Mouse (Mus musculus) T-helper 2 cell (primary cell): ENCODE data around the gene Sntb2.

ENCODE experiments used
- in situ Hi-C: fragments of 300-600 bp; cut with MboI, MseI; formaldehyde crosslinking; loops from one replicate; pipeline ENCODE4 v1.15.1; 2025; ENCODE audit warnings: high pct_unique_total_duplicates

Gene Sntb2

DNA sequence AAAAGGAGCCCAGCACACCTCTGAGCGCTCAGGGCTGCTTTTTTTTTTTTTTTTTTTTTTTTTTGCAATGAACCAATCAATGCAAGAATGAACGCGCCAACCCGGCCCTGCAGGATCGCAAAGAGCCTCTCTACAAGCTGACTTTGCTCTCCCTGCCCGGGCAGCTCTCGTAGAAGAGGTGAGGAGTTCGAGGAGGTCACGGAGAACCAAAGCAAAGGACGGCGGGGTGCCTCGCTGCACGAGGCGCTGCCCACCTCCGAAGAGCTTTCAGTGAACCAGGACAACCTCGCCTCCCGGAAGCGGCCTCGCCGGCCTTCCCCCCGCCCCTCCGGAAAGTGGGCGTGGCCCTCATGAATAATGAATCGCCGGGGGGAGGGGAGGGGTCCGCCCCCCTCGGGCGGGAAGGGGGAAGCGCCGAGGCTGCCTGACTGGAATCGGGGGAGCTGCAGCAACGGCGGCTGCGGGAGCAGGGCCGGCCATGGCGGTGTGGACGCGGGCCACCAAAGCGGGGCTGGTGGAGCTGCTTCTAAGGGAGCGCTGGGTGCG, at the start of gene Sntb2:
Sntb2 (plus strand) TSS at position 427 of the 546 bp plus-strand sequence.
- in situ Hi-C loops = no loop called here

DNA sequence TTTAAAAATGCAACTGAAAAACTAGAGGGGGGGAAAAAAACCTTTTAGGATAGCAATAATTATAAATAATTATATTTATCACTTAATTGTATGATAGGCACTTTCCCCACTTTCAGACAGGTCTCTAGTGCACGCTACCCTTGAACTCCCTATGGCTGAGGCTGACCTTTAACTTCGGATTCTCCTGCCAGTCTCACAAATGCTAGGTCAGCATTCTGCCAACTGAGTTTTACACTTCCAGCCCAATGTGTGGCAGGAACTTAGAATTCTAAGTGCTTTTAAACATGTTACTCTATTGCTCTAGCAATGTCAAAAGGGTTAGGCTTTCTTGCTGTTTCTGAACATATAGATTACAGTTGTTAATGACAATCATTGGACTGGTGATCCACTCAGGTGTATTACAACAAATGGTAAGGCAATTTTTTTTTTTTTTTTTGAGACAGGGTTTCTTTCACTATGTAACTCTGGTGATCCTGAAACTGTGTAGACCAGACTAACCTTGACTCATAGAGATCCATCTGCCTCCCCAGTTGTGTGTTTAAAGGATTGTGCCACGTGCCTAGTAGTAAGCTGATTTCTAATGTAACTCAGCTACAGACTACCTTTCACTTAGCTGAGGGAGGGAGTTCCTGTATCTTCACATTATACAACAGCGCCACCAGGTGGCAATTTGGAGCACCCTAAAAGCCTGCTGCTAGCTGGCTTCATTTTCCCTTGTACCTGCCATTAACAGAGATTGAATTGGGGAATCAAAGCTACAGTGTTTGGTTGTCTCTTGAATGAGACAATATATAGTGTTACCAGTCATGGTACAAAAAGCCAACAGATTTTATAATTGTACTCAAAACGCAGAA, 48.0 kb upstream of the Sntb2 start:
- in situ Hi-C loops = loop anchor here (5.0 kb wide), 1 partner anchor 200 kb away; no protein-coding TSS in a partner anchor

DNA sequence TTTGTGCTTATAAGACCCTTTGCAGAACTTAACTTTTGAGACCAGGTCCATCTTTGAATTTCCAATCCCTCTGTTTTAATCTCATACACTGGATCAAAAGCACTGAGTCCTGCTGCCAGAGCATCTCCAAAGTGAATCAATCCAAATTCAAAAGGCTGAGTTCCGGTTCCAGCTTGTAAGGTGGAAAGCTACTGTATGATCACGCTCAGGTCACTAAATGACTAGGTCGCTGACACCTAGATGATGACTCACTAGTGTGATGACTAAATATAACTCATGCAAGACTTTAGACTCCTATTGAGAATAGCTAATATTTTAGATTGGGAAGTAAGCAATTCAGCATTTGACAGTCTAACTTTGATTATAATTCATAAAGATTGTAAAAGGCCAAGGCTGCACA, 46.7 kb upstream of the Sntb2 start:
- in situ Hi-C loops = loop anchor here (5.0 kb wide), 1 partner anchor 202 kb away; no protein-coding TSS in a partner anchor

DNA sequence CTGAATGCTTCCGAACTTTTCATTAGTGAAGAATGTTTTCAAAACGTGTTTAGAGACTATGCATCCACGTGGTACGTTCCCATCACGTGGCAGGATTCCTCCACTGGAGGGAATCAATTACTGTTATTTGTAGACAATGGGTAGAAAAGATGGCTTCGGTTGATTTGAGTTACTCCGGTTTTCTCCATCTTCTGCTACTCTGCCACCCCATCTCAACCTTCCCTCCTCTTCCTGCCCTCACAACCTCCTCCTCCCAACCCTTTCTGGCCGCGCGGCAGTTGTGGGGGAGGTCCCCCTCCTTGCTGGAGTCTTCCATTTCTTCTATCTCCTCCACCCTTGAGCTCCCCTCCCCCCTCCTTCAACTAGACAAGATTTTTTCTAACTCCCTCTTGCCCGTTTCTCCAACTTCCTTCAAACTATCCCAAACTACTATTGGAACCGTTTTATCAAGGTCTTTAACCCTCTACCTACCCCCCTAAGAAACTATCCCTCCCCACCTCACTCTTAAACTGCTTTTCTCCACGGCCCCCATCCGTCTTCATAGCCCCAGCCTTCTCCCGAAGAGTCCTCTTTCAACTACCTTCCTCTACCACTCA, 43.2 kb upstream of the Sntb2 start:
- in situ Hi-C loops = no loop called here

DNA sequence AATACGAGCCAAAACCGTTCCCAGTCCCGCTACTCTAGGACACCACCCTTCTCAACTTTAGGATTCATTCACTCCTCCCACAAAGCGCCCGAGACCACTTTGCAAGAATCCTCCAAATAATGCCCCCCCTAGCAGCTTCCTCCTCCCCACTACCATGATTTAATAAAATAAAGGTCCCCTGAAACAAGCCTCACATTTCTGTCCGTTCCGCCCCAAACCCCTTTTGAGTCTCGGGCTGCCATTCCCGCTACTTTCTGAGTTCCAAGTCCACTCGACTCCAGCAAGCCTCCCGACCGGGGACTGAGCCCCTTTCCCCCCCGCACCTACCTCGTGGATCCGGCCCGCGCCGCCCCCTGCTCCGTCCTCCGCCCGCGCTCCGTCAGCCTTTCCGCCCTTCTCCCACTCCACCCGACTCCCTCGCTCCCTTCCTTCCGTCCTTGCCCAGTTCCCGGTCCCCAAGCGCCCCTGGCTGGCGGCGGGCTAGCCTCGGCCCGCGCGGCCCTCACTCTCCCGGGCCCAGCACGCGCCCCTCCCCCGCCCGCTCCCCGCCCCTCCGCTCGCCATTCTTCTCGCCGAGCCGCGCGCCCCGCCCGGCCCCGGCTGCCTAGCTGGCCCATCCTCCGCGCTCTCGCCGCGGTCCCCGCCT, 42.6 kb upstream of the Sntb2 start:
- in situ Hi-C loops = no loop called here

DNA sequence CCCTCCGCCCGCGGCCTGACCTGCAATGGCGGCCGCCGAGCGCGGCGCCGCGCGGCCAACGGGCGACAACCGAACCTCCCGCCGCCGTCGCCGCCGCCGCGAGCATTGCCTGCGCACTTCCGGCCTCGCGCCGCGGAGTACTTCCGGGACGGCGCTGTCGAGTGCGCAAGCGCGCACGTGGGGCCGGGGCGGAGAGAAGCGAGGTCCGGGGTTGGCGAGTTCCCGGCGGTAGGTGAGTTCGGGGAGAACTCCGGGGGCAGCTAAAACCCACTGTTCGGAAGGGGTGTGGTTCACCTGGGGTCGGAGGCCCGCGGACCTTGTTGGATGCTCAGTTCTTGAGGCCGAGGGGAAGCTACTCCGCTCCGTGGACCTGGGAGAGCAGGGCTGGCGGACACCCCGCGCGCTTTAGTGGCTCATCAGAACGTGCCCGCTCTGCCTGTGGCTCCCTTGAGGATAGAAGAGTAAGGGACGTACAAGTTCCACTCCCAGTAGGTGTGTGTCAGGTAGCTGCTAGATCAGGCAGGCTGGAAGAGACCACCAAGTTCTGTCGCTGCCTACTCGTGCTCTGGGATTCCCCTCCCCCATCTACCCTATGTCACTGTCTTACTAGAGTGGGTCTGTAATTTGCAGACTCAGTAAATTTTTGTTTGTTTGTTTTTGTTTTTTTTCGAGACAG, 41.9 kb upstream of the Sntb2 start, which contains the start of gene Utp4:
Utp4 (plus strand) TSS at position 156 of the 676 bp plus-strand sequence.
- in situ Hi-C loops = no loop called here

DNA sequence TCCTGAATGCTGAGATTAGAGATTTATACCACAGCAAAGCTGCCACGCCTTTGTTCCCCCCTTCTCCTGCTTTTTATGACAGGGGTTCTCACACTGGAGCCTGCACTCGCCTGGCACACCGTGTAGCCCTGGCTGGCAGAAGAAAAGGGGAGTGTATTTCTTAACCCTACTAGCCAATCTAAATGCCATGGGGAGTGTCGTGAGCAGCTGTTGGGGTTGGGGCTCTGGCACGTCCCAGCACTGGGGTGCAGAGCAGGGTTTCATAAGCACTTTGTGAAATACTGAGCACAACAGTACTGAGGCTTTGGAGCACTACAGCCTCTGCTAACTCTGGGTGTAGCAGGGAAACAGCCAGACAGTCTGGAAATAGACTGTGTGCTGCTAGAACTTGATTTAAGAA, 36.1 kb upstream of the Sntb2 start:
- in situ Hi-C loops = no loop called here

DNA sequence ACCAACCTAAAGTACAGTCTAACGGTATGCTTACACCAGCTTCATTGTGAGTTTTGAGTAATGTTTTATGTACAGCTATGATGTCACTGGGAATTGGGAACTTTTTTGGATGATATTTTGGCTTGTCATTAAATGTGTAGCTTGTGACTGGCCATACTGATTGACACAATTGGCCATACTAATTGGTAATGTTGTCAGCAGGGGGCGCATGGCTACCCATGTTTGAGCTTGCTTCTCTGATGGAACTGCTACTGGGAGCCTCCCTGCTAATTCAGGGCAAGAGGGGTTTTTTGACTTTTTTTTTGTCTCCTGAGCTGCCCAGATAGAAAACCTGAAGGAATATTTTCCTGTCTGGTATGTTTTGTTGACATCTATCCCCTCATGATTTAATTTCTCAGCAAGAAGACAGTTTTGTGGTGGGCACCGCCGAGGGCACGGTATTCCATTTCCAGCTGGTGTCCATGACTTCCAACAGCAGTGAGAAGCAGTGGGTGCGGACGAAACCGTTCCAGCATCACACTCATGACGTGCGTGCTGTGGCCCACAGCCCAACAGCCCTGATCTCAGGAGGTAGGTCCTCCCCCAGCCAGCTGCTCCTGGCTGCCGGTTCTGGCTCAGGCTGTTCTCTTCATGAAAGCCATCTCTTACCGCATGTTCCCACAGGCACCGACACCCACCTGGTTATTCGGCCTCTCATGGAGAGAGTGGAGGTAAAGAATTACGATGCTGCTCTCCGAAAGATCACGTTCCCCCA, 29.6 kb upstream of the Sntb2 start:
- in situ Hi-C loops = loop anchor here (25.0 kb wide), 2 partner anchors 456 to 1244 kb away; no protein-coding TSS in a partner anchor

DNA sequence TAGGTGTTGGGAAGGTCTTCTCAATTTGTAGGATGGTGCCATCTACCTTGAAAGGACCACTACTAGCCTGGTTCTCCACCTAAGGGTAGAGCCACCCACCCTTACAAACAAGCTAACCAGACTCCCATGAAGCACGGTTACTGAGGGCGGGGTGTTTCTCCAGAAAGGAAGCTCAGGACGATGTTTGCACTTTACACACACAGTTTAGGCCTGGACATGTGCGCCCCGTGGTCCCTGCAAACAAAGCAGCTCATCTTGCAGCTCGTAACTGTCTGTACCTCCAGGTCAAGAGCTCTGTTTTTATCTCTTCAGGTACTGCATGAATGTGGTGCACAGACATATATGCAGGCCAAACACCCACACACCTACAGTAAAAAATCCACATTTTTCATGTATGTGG, 28.9 kb upstream of the Sntb2 start:
- in situ Hi-C loops = loop anchor here (25.0 kb wide), 2 partner anchors 456 to 1244 kb away; no protein-coding TSS in a partner anchor

DNA sequence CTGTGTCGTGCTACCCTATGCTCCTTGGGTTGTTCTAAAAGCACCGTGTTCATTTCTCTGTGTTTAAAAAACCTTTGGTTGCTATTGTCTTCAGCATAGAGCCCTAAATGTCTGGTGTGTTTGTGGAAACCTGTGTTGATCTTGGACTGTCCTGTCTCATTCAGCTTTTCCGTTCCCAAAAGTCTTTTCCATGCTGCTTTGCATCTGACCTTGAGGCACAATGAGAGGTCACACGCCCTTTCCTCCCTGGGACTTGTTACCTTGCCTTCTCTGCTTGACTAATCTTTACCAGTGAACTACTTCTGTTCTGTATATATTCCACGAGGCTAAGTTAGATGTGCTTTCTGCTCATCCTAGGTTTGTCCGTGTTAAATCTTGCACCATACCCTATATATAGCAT, 28.1 kb upstream of the Sntb2 start:
- in situ Hi-C loops = loop anchor here (25.0 kb wide), 2 partner anchors 455 to 1245 kb away; no protein-coding TSS in a partner anchor

DNA sequence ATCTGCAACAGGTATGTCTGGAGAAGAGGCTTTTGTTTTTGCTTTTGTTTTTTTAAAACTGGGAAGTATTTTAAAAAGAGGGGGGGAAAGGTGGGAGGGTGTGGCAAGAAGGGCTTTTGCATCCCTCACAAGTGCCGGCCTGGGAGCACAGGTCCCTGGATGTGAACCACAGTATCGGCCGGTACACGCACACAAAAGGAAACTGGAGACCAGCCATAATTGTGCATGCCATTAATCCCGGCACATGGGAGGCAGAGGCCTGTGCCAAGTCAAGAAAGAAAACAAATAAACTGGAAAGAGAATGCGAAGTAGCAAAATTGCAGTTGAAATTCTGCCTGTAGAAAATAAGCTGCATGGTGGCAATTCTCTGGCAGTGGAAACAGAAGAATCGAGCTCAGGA, 27.3 kb upstream of the Sntb2 start:
- in situ Hi-C loops = loop anchor here (25.0 kb wide), 2 partner anchors 454 to 1246 kb away; no protein-coding TSS in a partner anchor

DNA sequence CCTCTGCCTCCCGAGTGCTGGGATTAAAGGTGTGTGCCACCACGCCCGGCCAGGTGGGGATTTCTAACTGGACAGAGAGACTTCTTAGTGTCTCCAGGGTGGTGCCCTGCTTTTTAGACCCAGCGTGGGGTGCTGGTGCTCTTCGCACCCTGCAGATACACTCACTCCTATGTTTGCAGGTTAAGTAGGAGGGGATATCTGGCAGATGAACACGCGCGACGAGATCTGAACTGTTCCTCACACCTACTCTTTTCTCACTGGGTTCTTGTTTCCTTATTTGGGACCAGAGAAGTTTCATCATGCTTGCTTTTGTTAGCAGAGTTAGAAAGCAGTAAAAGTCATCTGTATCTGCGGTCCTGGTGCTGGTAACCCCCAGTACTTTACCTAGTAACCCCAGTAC, 21.9 kb upstream of the Sntb2 start:
- in situ Hi-C loops = loop anchor here (25.0 kb wide), 2 partner anchors 449 to 1251 kb away; no protein-coding TSS in a partner anchor

DNA sequence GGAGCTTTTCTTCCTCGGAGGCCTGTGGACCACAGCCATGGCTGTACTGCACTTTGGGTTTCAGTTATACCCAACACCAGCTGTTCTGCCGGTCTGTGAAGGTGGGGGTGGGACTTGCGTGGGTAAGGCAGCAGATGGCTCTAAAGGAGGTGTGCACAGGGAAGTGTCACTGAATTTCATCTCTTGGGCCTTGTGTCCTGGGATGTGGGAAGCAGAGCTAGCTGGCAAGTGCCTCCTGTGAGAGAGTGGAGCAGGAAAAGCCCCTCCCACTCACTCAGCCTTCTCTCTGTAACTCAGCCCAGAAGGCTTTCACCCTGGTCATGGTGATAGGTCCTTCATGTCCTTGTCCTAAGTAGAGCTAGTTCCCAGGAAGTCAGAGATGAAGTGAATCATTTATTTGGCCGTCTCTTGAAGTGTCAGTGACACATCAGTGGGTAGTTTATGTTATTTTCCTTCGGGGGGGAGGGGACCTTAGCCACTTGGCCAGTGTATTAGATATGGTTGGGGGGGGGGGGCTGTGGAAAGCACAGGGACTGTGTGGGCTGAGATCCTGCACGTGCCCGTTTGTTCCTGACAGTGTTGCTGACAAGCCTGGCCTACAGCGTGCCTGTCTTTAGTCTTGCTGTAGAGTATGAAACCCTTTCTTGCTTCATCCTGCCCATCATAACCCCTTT, 15.7 kb upstream of the Sntb2 start:
- in situ Hi-C loops = loop anchor here (25.0 kb wide), 2 partner anchors 442 to 1258 kb away; no protein-coding TSS in a partner anchor

DNA sequence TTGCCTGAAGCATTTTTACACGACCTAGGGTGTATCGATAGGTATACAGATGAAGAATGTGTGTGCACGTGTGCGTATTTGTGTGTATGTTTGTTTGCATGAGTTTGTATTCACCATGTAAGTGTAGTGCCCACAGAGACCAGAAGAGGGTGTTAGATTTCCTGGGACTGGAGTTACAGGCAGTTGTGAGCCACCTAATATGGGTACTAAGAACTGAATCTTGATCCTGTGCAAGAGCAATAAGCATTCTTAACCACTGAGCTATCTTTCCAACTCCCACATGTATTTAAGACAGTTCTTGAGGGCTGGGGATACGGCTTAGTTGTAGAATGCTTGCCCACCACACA, 15.2 kb upstream of the Sntb2 start:
- in situ Hi-C loops = loop anchor here (25.0 kb wide), 2 partner anchors 442 to 1258 kb away; no protein-coding TSS in a partner anchor

DNA sequence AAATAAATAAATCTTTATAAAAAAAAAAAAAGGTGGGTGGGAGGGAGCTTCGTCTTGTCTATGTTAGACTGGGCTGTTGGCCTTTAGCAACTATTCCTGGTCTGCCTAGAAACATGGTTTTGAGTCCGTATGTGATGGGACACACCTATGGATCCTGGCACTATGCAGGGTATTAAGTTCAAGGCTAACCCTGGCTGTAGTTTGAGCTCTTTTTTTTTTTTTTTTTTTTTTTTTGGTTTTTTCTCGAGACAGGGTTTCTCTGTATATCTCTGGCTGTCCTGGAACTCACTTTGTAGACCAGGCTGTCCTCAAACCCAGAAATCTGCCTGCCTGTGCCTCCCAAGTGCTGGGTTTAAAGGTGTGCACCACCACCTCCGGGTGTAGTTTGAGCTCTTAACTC, 11.5 kb upstream of the Sntb2 start:
- in situ Hi-C loops = loop anchor here (25.0 kb wide), 2 partner anchors 438 to 1262 kb away; no protein-coding TSS in a partner anchor

DNA sequence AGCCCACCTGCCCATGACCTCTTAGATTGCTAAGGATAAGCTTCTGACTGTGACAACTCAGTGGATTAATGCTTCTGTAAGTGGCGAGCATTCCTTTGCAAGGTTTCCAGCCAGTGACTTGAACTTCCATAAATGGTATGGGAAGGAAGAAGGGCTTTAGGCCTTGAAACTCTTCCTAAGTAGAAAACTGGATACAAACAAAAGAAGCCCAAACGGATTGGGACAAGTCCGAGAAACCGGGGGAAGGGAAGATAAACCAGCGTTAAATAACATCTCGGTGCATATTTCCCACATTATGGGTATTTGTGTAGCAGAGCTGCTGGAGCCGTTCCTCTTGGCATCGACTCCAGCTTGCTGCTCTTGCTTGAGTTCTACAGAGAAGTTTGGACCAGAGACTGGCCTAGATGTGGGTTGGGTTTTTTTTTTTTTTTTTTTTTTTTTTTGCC, 10.6 kb upstream of the Sntb2 start:
- in situ Hi-C loops = loop anchor here (5.0 to 25.0 kb wide), 3 partner anchors 77 to 1263 kb away; no protein-coding TSS in a partner anchor

DNA sequence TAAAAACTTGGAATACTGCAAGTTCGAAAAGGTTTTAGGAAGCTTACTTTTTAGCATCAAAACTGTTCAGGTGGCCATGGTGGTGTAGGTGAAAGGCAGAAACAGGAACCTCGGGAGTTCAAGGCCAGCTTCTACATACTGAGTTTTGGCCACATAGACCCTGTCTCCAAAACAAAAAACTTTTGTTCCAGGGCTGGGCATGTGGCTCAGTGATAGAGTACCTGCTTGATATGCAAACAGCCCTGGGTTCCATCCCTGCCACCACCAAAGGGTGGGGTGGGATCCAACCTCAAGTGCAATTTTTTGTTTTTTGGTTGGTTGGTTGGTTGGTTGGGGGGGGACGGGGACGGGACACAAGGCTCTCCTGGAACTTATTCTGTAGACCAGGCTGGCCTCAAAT, 10.1 kb upstream of the Sntb2 start:
- in situ Hi-C loops = loop anchor here (5.0 kb wide), 1 partner anchor 77 kb away; no protein-coding TSS in a partner anchor

DNA sequence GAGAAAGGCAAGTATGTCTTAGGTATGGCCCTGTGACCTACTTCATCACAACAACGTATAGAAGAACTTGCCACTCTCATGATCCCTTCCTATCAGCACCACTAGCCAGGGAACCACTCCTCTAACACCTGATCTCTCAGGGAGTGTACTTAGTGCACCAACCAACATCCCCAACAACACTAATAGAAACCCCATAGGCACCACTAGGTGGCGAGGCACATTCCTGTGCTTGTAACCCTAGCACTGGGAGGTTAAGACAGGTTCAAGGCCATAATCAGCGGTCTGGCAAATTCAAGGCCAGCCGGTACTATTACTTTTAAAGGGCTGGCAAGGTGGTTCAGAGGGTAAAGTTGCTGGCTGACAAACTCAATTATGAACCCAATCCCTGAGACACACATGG, 8.3 kb upstream of the Sntb2 start:
- in situ Hi-C loops = loop anchor here (5.0 kb wide), 1 partner anchor 75 kb away; no protein-coding TSS in a partner anchor

DNA sequence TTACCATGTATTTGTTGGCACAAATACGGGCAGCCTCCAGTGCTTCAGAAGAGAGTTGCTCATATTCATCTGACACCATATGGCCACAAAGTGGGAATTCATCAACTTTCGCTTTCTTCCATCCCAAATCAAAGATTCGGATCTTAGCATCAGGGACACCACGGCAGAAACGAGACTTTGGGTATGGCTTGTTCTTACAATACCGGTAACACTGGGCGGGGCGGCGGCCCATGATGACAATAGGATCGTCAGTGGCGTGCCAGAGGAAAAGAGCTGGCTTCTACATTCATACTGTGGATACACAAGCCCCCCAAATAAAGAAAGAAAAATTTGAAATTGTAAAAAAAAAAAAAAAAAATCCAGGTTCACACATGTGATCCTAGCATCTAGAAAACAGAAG, 7.4 kb upstream of the Sntb2 start:
- in situ Hi-C loops = loop anchor here (5.0 kb wide), 1 partner anchor 74 kb away; no protein-coding TSS in a partner anchor
